Mouse (Mus musculus): ENCODE measurements around the gene Ncor2.
A peak's percentile ranks its signal among the peaks of the same experiment; 100 is the strongest.
"Not testable (repeated sequence)": the region's sequence is repeated elsewhere in the genome, so short reads cannot be mapped to it uniquely, and the experiment has no call there.

The Ncor2 gene

DNA sequence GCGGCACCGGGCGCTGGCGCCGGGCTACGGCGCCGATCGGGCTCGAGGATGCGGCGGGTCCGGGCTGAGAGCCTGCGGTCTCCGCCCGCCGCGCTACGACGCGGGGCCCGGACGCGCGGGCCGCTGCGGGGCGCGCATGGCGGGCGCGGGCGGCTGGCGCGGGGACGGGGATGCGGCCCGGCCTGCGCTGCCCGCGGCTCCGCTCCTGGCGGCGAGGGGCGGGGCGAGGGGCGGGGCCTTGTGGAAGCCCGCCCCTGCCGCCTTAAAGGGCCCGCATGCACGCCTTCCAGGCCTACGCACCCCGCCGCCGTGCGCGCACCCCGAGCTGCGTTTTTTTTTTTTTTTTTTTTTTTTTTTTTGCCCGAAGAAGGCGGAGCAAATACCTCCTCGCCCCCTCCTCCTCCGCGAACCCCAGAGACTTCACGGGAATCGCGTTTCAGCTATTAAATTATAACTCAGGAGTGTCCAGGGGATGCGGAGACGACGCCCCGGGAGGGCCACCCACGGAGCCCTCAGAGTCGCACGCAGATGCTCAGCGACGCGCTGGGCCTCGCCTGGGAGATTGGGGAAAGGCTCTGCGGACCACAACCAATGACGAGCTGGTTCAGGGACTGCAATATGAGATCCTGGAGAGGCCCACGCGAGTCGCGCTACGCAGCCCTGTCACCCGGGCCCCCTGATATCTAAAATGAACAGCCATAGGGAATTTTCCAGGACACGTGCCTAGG is at the start of gene Ncor2:
TSS of gene Ncor2 (minus strand) at position 213 of the 728 bp plus-strand sequence.
- peak; percentile 75 for DNase-seq

DNA sequence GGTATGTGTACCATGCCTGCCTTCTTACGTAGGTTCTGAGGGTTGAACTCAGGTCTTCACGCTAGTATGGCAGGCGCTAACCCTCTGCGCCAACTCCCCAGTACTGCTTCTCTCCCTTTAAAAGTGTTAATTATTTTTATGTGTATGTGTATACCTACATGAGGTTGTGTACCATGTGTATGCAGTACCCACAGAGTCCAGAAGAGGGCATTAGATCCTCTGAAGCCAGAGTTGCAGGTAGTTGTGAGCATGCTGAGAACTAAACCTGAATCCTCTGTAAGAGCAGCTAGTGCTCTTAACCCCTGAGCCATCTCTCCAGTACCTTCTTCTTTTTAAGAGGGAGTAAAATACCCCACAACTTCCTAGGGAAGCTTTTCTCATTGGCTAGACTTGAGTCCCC is 48.7 kb upstream of the Ncor2 start:
- no peak for DNase-seq

DNA sequence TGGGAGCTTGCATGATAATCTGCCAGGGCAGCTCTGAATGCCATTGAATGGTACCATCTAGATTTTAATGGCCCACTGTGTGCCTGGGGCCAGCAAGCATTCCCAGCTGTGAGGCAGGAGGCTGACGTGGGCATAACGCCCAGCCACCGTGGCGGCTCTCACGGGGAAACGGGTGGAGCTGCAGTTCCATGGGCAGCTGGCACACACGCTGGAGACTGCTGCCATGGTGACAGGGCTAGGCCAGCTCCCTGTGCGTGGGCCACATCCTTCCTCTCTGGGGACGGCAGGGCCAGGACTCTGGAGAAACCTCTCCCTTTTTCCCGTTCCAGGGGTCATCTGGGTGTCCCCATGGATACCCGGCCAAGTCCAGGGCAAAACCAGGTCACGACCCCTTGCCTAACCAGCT is 47.2 kb upstream of the Ncor2 start:
- DNase-seq, result no peak

DNA sequence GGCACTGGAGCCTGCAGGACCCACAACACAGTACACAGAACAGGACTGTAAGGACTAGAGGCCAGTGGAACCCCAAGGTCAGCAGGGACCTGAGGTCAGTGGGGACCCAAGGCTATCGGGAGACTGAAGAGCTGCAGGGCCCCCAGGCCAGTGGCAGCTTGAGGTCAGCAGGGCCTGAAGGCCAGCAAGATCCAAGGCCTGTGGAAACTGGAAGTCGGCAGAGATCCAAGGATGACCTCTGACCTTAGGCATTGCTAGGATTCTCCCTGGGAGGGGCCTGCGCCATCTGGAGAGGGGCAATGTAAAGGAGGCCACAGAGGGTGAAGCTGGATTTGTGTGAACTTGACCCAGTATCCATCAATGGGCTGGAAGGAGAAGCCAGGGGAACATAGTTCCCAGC is 45.9 kb upstream of the Ncor2 start:
- DNase-seq, result no peak

DNA sequence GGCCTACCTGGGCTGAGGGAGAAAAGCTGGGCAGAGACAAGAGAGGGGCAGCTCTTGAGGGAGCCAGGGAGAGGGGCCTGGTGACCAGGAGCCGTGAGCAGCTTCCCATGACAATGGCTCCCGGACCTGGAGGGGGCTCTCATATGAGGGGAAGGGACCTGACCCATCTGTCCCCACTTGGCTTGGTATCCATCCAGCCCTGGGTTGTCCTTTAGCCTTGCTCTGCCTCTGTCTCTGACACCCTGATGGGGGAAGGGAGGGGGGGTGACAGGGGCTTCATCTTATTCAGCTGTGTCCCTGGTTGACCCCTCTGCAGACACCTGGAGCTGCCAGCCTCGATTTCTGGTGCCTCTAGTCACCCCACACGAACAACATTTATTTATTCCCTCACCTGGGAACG is 44.9 kb upstream of the Ncor2 start:
- DNase-seq, result no peak

DNA sequence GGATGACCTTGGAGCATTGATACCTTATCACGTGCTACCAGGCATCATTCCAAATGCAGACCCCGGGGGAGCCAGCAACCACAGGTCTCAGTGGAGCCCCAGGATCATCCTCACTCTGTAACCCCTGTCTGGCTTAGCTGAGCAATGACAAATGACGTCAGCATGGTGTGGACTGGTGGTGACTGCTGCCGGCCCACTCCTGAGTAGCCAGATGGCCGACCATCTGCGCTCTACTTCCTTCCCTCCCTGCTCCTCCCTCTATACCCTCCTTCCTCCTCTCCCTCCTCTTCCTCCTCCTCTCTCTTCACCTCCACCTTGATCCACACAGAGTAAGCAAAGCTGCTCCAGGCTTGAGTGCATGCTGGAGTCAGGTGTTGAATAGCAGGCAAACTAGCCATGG is 43.7 kb upstream of the Ncor2 start:
- peak; percentile 76 for DNase-seq

DNA sequence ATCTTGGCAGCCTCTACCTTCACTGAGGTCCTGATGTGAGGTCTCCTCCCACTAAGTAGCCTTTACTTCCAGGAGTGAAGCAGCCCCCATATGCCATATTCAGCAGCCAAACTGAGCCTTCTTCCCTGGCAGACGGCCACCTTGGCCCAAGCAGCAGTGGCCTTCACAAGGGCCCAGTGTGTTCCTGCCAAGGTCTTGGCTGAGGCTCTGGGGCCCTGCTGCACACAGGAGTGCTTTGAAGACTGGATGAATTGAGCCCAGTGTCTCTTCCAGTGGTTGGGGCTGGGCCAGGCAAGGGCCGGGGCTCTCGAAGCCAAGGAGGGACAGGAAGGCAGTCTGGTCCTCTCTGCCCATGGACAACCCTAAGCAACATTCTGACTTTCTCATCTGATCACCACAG is 42.8 kb upstream of the Ncor2 start:
- peak; percentile 77 for DNase-seq

DNA sequence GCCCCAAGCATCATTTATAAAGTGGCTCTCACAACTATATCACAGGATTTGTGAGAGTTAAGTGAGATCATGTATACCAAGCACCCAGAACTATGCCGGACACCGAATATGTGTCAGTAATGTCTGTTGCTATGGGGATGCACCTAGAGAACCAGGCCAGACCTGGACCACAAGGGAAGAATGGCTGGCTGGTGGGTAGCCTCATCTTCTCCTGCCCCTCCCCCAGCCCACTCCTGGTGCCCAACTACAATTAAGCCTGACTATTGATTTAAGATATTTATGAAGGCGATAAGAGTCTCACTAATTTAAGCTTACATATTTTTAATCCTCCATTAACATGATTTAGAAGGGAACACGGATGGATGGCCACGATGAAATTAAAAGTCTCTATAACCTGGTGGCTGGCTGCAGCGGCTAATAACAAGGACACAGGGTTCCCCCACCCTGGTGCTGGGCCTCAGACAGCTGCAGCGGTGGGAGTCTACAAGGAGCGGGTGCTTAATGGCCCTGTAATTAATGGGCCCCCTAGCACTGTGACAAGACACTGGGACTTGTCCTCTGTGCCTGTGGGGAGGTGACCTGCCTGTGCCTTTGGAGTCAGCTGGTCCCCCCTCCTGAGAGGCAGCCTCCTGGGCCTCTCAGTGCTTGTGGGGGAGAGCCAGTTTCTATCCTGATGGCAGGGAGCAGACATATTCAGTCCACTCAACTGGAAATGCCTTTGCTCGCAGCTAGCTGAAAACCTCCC is 38.6 kb upstream of the Ncor2 start:
- DNase-seq, result no peak

DNA sequence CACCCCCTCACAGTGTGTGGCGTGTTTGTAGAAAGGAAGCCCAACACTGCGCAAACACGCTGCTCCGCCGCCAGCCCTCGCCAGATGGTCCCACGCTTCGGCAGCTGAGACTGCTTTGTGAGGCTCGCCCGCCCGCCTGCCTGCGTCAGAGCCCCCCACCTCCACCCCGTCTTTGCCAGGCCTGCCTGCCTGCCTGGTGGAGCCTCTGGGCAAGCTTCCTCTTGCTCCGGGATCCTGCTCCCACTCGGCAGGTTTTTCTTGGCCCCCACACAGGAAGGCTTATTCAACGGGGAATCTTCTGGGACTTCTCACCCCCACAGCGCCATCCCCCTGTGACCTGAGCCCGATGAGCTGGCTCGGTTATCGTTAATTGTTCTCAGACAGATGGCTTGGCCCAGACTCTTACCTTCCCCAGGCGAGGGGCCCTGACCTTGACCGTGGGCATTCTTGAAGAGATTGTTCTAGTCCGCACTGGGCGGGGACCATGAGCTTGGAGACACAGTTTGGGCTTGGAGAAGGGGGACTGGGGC is 37.0 kb upstream of the Ncor2 start:
- DNase-seq, result peak; percentile 82

DNA sequence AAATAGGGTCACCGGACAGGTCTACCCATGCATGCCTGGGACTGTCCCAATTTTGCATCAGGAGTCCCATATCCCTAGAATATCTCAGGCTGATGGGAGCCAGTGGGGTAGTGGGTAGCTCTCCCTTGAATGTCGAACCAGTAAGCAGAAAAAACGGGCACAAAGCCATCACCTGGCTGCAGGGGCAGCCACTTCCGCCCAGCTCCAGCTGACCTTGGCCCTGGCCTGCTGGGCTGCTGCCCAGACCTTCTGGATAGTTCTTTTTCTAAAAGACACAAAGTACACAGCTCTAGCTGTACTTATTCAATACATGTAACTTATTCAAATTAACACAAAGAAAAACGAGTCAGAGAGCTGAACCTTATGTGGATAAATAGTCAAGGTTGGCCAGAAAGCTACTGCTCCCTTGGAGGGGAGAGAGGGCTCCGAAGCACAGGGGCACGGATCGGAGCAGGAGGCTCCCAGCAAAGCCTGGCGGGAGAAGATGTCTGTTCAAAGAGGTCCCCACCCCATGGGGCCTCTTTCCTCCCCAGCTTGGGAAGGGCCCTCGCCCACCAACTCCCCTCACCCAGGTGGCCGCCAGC is 36.4 kb upstream of the Ncor2 start:
- peak; percentile 68 for DNase-seq

DNA sequence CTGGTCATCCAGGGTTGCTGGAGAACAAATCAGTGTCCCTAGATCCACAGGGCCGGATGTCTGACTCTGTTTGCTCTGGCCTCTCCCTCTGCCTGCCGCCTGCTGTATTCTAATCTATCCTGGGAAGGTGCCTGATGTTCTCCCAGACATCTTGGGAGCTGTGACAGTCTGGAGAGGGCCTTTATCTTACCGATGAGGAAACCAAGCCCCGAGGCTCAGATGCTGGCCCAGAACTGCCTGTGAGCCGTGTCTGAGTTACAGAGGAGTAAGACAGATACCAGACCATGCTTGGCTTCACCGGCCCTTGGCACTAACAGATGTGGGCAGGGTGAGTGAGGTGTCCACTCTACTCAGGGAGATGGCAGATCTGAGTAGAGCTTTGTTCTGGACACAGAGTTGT is 35.0 kb upstream of the Ncor2 start:
- no peak for DNase-seq

DNA sequence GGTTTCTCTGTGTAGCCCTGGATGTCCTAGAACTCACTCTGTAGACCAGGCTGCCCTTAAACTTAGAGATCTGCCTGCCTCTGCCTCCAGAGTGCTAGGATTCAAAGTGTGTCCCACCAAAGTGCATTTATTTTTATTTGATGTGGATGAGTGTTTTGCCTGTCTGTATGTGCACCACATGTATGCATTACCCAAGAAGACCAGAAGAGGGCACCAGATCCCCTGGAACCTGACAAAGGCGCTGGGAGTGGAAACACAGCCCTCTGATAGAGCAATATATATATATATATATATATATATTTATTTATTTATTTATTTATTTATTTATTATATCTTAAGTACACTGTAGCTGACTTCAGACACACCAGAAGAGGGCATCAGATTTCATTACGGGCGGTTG is 25.9 kb upstream of the Ncor2 start:
- not testable (repeated sequence) for DNase-seq

DNA sequence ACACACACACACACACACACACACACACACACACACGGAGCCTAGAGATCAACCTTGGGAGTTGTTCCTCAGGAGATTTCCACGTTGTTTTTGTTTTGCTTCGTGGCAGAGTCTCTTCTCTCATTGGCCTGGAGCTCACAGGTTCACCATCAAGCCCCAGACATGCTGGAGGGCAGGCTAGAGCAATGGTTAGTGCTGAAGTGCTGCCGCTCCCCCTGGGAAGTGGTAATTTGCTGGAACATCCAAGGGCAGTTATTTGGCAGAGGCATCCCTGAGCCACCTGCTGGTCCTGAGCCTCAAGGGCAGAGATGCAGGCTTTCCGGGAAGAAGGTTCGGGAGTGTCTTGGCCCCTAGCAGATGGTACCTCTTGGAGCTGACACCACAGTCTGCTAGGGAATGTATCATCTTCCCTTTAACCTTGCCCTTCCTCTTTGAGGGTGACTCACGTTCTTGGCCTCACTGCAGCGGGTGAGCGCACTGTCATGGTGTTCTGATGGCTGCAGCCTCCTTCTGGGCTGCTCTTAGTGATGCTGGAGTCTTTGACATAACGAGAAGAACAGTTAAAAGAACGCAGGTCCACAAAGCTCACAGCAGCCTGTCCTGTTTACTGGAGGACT is 25.3 kb upstream of the Ncor2 start:
- no peak for DNase-seq

DNA sequence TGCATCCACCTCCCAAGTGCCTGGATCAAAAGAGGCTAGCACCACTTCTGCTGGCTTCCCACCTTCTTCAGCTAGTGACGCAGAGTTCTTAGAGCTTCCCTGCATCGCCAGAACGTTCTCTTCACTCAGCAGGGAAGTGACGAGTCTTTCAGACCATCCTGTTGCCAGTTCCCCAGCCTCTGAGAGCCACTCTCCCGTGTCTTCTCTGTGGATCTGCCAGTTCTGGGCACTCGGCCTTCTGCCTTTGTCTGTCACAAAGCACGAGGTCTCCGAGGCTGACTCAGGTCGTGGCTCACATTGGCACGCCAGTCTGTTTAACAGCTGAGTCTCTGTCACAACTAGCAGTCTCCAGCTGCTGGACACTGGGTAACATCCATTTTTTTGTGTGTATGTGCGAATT is 24.7 kb upstream of the Ncor2 start:
- DNase-seq, result no peak

DNA sequence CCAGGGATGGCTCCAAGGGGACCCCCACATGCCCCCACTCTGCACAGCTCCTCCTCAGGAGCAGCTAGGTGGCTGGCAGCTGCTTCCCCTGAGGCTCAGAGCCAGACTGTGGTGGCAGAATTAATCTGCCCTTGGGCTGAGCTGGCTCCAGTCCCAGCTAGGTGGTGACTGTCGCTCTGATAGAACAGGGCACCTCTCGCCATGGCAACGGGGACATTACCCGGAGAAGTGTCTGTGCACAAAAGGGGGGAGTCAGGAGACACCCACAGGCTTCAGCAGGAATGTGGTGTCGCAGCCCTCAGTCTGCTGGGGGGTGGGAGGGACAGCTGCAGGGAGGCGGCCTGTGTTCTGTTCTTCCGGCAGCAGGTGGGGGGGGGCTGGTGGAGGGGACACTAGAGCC is 24.1 kb upstream of the Ncor2 start:
- no peak for DNase-seq

DNA sequence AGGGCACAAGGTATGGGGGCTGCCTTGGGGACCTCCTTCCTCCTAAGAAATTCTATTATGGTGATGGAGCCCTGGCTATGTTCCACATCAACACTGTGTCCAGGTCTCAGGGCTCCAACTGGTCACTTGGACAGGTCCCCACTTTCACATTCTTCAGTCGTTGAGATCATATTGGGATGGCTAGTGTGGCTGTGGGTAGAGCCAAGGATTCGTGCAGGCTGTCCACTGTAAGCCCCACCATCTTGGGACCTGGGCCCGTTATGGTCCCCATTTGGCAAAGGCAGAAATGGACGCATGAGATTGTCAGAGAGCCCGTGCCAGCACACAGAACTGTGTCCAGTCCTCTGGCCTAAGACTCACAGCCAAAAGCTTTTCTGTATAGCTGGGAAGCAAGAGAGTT is 23.1 kb upstream of the Ncor2 start:
- DNase-seq, result no peak

DNA sequence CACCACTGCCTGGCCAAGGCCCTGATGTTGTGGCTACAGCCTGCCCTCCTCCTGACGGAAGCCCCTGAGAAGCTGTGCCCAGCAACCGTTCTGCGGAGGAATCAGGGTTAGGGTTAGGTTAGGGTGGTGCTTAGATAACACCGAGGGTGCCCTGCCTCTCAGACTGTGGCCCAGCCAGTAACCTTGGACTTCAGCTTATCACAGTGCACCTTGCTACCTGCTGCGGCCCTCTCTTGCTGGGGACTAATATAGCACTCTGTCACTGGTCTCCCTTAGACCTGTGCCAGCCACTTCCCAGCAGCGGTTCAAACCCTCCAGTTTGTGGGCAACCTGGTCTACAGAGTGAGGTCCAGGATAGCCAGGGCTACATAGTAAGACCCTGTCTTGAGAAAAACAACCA is 20.1 kb upstream of the Ncor2 start:
- DNase-seq, result no peak

DNA sequence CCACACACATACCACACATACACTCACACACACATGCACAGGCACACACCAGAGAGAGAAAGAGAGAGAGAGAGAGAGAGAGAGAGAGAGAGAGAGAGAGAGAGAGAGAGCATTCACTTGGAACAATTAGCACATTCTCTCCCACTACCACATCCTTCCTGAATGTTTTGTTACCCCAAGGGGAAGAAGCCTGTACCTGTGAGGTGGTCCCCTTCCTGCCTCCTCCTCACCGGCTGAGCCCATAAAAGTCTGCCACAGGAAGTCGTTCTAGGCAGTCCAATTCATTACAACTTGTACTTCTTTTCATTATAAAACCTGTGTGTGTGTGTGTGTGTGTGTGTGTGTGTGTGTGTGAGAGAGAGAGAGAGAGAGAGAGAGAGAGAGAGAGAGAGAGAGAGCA is 18.3 kb upstream of the Ncor2 start:
- not testable (repeated sequence) for DNase-seq

DNA sequence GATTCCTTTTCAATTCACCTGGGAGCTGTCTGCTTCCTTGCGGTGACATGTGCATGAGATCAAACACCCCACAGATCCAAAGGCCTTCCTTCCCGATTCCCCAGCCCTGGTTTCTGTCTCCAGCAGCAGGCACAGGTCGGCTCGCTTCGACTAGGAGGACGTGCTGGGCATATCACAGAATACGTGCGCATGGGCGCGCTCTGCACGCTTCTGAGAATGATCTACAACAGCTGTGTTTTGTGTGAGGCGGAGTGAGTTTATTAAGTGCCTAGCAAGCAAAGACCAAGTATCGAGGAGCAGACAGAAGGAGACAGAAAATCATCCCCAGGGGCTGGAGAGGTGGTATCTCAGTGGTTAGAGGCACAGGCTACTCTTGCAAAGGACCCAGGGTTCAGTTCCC is 17.0 kb upstream of the Ncor2 start:
- no peak for DNase-seq

DNA sequence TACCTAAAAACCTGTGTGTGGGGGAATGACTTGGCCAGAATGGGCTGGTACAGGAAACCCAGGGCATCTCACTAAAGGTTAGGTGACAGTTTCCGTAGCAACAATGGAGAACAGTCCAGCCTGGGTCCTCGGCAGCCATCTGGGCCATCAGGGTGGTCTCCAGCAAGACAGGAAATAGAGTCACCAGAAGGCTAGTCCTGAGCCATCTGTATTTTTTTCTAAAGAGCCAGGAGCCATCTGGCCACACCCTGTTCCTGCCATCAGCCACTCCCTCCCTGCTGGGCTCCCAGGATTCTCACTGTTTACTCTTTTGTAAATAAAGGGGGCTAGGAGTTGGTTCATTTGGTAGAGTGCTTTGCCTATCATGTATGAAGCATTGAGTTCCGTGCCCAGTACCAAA is 16.1 kb upstream of the Ncor2 start:
- no peak for DNase-seq

DNA sequence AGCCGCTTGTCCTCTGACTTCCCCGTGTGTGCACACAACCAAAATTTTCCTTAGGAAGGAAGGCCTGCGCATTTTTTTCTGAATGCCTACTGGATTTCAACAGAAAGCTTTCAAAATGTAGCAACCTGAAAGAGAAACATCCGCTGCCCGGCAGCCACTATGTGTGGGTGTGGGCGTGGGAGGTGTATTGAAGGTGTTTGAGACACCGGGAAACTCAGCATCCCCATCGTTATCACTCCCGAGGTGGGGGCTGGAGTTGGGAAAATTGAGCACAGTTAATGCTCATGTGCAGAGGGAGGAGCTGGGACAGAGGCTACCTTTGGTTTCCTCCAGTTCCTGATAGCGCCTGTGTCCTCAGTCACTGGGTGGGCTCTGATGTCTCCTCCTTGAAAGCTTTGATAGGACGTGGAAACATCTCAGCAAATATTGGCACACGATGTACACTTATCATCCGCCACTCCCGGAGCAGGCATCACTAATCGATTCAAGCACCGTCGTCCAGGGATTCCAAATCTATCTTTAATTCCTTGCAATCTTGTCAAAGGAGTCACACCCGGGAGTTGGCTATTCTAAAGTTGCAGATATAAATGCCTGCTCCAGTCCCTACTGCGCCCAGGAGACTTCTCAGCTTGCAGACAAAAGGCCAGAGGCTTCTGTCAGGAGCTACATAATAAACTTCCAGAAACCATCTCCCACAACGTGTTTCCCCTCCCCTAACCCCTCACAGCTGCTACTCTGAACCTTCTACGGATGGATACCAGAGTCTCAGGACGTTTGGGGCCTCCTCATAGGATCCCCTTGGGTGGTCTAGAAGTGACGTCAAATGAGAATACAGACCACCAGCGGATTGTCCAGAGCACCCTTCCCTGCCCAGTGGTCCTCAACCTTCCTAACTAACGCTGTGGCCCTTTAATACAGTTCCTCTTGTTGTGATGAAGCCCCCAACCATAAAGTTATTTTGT is 14.7 kb upstream of the Ncor2 start:
- no peak for DNase-seq

DNA sequence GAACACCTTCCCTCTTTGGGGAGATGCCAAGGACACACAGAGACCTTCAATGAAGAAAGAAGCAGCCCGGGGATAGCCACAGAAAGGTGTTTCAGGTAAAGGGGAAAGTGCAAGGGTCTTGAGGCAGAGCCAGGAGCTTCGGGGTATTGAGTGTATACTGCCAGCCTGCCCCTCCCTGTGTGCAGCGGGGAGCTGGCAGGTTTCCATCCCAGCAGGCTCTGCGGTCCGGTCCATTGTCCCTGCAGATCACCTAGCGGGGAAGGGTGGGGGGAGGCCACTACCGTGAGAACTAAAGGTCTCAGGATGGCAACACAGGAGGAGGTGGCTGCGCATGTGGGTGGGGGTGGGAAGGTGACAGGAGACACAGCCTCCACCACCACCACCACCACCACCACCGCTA is 12.6 kb upstream of the Ncor2 start:
- no peak for DNase-seq

All from cerebellum, adult 8-10 months (tissue).